Mouse (Mus musculus) forebrain, embryonic 13.5 days (tissue): ENCODE measurements around the gene Mageh1. TPM values are rescaled to one million over a fixed set of nuclear protein-coding genes. Genes with fewer than 3 reads are reported as not detected.

Experiments used
- polyA plus RNA-seq: library from polyadenylated mRNA; unstranded; fragments of >200 nt; fragmentation: Nextera tagmentation; extraction: Ambion mirVana; gene quantifications from 2 replicates; pipeline ENCODE4 v1.2.1, GENCODE M21; 2015

The Mageh1 gene
- polyA plus RNA-seq, 1 experiment from 2014 or later: 101 TPM

Other genes starting within 250 kb of the Mageh1 start
- gene Usp51, start 31.1 kb downstream of the Mageh1 start, polyA plus RNA-seq: 3.3 and 3.7 TPM in 2 replicates
- gene Foxr2, start 81.2 kb upstream of the Mageh1 start, polyA plus RNA-seq: 0.32 and 0.54 TPM in 2 replicates
- gene Rragb, start 102.4 kb upstream of the Mageh1 start, polyA plus RNA-seq: 5.5 and 7.6 TPM in 2 replicates
- 3.4 and 3.6 TPM in 2 replicates for gene Klf8, start 199.9 kb upstream of the Mageh1 start, polyA plus RNA-seq